Mouse (Mus musculus) MEL (cell line): Measurements from ENCODE around the gene Grik1. TPM values are rescaled to one million over a fixed set of nuclear protein-coding genes. Genes with fewer than 3 reads are reported as not detected.

Experiments used
- DNase-seq: peaks from one replicate; pipeline ENCODE4 v3.0.0; 2011; ENCODE audit warnings: low read depth, low spot score
- H3K27ac ChIP-seq: 2 replicates; pipeline ENCODE4 v1.5.1; 2012; ENCODE audit warnings: low read depth, mild to moderate bottlenecking, control low read depth, low read length, moderate library complexity; ENCODE audit not compliant: control insufficient read depth
- H3K27me3 ChIP-seq, 2 experiments: fragments of 150-350 bp in 1 of 2; sonication (generic) in 1 of 2; 2 replicates each; pipeline ENCODE4 v1.6.1; 2012; ENCODE audit warnings: low read length in 2 of 2, mild to moderate bottlenecking in 2 of 2, improper control_type of control experiment in 1 of 2, moderate library complexity in 1 of 2; ENCODE audit not compliant: insufficient read depth in 2 of 2, control insufficient read depth in 1 of 2
- H3K36me3 ChIP-seq, 2 experiments: 2 replicates each; pipeline ENCODE4 v1.6.1; 2012 to 2014; ENCODE audit warnings: low read length in 2 of 2, improper control_type of control experiment in 1 of 2, inconsistent platforms in 1 of 2, mild to moderate bottlenecking in 1 of 2; ENCODE audit not compliant: insufficient read depth in 2 of 2, control insufficient read depth in 1 of 2
- H3K4me1 ChIP-seq, 2 experiments: fragments of 150-350 bp in 1 of 2; sonication (generic) in 1 of 2; 2 replicates each; pipeline ENCODE4 v1.6.1; 2012; ENCODE audit warnings: low read length in 2 of 2, improper control_type of control experiment in 1 of 2, mild to moderate bottlenecking in 1 of 2; ENCODE audit not compliant: insufficient read depth in 2 of 2, control insufficient read depth in 1 of 2
- H3K4me3 ChIP-seq, 2 experiments: fragments of 150-350 bp in 1 of 2; sonication (generic) in 1 of 2; 2 replicates each; pipeline ENCODE4 v1.5.1; 2012; ENCODE audit warnings: low read depth in 2 of 2, low read length in 2 of 2, mild to moderate bottlenecking in 2 of 2, moderate library complexity in 2 of 2, control low read depth in 1 of 2, improper control_type of control experiment in 1 of 2; ENCODE audit not compliant: control insufficient read depth in 1 of 2, insufficient read depth in 1 of 2
- H3K79me2 ChIP-seq: 2 replicates; pipeline ENCODE4 v1.6.1; 2012; ENCODE audit warnings: mild to moderate bottlenecking, low read length, moderate library complexity; ENCODE audit not compliant: control insufficient read depth, poor library complexity, insufficient read depth
- H3K9ac ChIP-seq: 2 replicates; pipeline ENCODE4 v1.6.1; 2012; ENCODE audit warnings: low read depth, mild to moderate bottlenecking, control low read depth, low read length, moderate library complexity; ENCODE audit not compliant: control insufficient read depth, poor library complexity, severe bottlenecking
- H3K9me3 ChIP-seq: fragments of 150-350 bp; sonication (generic); replicated peaks from 2 replicates; pipeline ENCODE4 v1.6.1; 2012; ENCODE audit warnings: mild to moderate bottlenecking, low read length, improper control_type of control experiment, moderate library complexity; ENCODE audit not compliant: insufficient read depth
- CTCF ChIP-seq, 3 experiments: IDR thresholded peaks in 2 of 3; conservative IDR thresholded peaks in 1 of 3; 2 replicates each; pipeline ENCODE4 v1.5.1; 2011 to 2012; ENCODE audit warnings: low read length in 3 of 3, low read depth in 2 of 3, mild to moderate bottlenecking in 2 of 3, improper control_type of control experiment in 1 of 3, inconsistent platforms in 1 of 3, mixed read lengths in 1 of 3, moderate library complexity in 1 of 3; ENCODE audit not compliant: control insufficient read depth in 1 of 3, insufficient read depth in 1 of 3, poor library complexity in 1 of 3, severe bottlenecking in 1 of 3
- ELF1 ChIP-seq: IDR thresholded peaks from 2 replicates; pipeline ENCODE4 v1.6.1; 2014; ENCODE audit warnings: low read depth, mild to moderate bottlenecking, inconsistent platforms, low read length, improper control_type of control experiment, moderate library complexity
- EP300 ChIP-seq, 2 experiments: IDR thresholded peaks; 2 replicates each; pipeline ENCODE4 v1.6.1; 2011; ENCODE audit warnings: improper control_type of control experiment in 2 of 2, low read length in 2 of 2, low read depth in 1 of 2, mild to moderate bottlenecking in 1 of 2
- JUND ChIP-seq: IDR thresholded peaks from 2 replicates; pipeline ENCODE4 v1.6.1; 2011; ENCODE audit warnings: low read depth, mild to moderate bottlenecking, improper control_type of control experiment, low read length
- KAT2A ChIP-seq: conservative IDR thresholded peaks from 2 replicates; pipeline ENCODE4 v1.6.1; 2012; ENCODE audit warnings: low read depth, low read length, improper control_type of control experiment, inconsistent platforms
- MAX ChIP-seq: IDR thresholded peaks from 2 replicates; pipeline ENCODE4 v1.6.1; 2011; ENCODE audit warnings: low read length, improper control_type of control experiment
- NELFE ChIP-seq: IDR thresholded peaks from 2 replicates; pipeline ENCODE4 v1.6.1; 2011; ENCODE audit warnings: low read depth, low read length, improper control_type of control experiment
- NRF1 ChIP-seq: IDR thresholded peaks from 2 replicates; pipeline ENCODE4 v1.6.1; 2014; ENCODE audit warnings: low read depth, mild to moderate bottlenecking, inconsistent platforms, low read length, improper control_type of control experiment, moderate library complexity; ENCODE audit not compliant: poor library complexity, insufficient read depth, severe bottlenecking
- POLR2A ChIP-seq, 2 experiments: IDR thresholded peaks; 2 replicates each; pipeline ENCODE4 v1.6.1; 2011 to 2012; ENCODE audit warnings: low read length in 2 of 2, mild to moderate bottlenecking in 2 of 2, control low read depth in 1 of 2, improper control_type of control experiment in 1 of 2, low read depth in 1 of 2, moderate library complexity in 1 of 2; ENCODE audit not compliant: control insufficient read depth in 1 of 2, insufficient read depth in 1 of 2, poor library complexity in 1 of 2
- POLR2AphosphoS5 ChIP-seq: IDR thresholded peaks from 2 replicates; pipeline ENCODE4 v1.6.1; 2012; ENCODE audit warnings: low read depth, borderline replicate concordance, mild to moderate bottlenecking, inconsistent platforms, low read length, moderate library complexity, mixed read lengths
- SMC3 ChIP-seq: IDR thresholded peaks from 2 replicates; pipeline ENCODE4 v1.6.1; 2011; ENCODE audit warnings: low read depth, low read length, improper control_type of control experiment
- TCF12 ChIP-seq: IDR thresholded peaks from 2 replicates; pipeline ENCODE4 v1.6.1; 2014; ENCODE audit warnings: low read depth, mild to moderate bottlenecking, inconsistent platforms, low read length, improper control_type of control experiment, moderate library complexity
- UBTF ChIP-seq: IDR thresholded peaks from 2 replicates; pipeline ENCODE4 v1.6.1; 2012; ENCODE audit warnings: low read depth, mild to moderate bottlenecking, inconsistent platforms, low read length, improper control_type of control experiment, moderate library complexity, borderline replicate concordance; ENCODE audit not compliant: insufficient read depth
- USF1 ChIP-seq: IDR thresholded peaks from 2 replicates; pipeline ENCODE4 v1.6.1; 2014; ENCODE audit warnings: low read depth, mild to moderate bottlenecking, inconsistent platforms, low read length, improper control_type of control experiment, moderate library complexity
- ZC3H11A ChIP-seq: IDR thresholded peaks from 2 replicates; pipeline ENCODE4 v1.6.1; 2012; ENCODE audit warnings: low read depth, mild to moderate bottlenecking, inconsistent platforms, low read length, improper control_type of control experiment
- ZMIZ1 ChIP-seq: IDR thresholded peaks from 2 replicates; pipeline ENCODE4 v1.6.1; 2012; ENCODE audit warnings: low read depth, mild to moderate bottlenecking, inconsistent platforms, low read length, improper control_type of control experiment, moderate library complexity
- ZNF384 ChIP-seq: IDR thresholded peaks from 2 replicates; pipeline ENCODE4 v1.6.1; 2012; ENCODE audit warnings: low read depth, mild to moderate bottlenecking, inconsistent platforms, low read length, improper control_type of control experiment
- polyA plus RNA-seq, 2 experiments: library from polyadenylated mRNA; stranded (reverse) in 1 of 2; unstranded in 1 of 2; fragments of >175 nt in 1 of 2; fragments of >200 nt in 1 of 2; gene quantifications; 2 replicates each; pipeline versions ENCODE4 v1.2.1 to v1.2.4; 2012; ENCODE audit warnings: low replicate concordance in 2 of 2, low read depth in 1 of 2; ENCODE audit not compliant: insufficient read length in 2 of 2, insufficient read depth in 1 of 2, missing spikeins in 1 of 2
- total RNA-seq: library from RNA; depleted of rRNA; stranded (reverse); fragments of 300-350 nt; gene quantifications from 2 replicates; pipeline ENCODE4 v1.2.3, GENCODE M21; 2012

Grik1 gene
- total and polyA plus RNA-seq, 3 experiments: not detected

- Histone ChIP-seq H3K27me3 (no peaks in the 10 kb centered on the region), H3K79me2 (no peaks in the 10 kb centered on the region), H3K36me3 (no peaks in the 10 kb centered on the region), H3K27ac (no peak overlapping the region), H3K9ac (no peak overlapping the region), H3K4me3 (no peak overlapping the region), H3K4me1 (no peaks in the 10 kb centered on the region), H3K9me3 (no peaks in the 10 kb centered on the region)
- no peak for TF ChIP-seq ELF1
- no peak for TF ChIP-seq ZMIZ1
- no peak for TF ChIP-seq EP300 (IDR thresholded peaks at IDR 0.05; ENCODE audit: low read depth in 1 of 2, low read length in 2 of 2)
- TF ChIP-seq POLR2AphosphoS5: no peak
- no peak for TF ChIP-seq JUND
- TF ChIP-seq MAX: no peak
- DNase-seq: no peak
Observed at GRCm38 (mm10) chr16:87971911-87972310, 318.2 kb downstream of the Grik1 start.

- no peaks in the 10 kb centered on the region for H3K27me3 ChIP-seq
- no peak overlapping the region for H3K4me3 ChIP-seq
- no peaks in the 10 kb centered on the region for H3K4me1 ChIP-seq
- H3K36me3 ChIP-seq: no peaks in the 10 kb centered on the region
- no peaks in the 10 kb centered on the region for H3K9me3 ChIP-seq
- no peak overlapping the region for H3K27ac ChIP-seq
- no peak overlapping the region for H3K9ac ChIP-seq
- H3K79me2 ChIP-seq: no peaks in the 10 kb centered on the region
- TF ChIP-seq EP300 (IDR thresholded peaks at IDR 0.05; ENCODE audit: low read depth in 1 of 2, low read length in 2 of 2) (no peak), MAX (no peak), POLR2A (IDR thresholded peaks at IDR 0.05; ENCODE audit: control insufficient read depth in 1 of 2, insufficient read depth in 1 of 2, low read depth in 1 of 2, low read length in 2 of 2, poor library complexity in 1 of 2) (no peak), NELFE (no peak), TCF12 (no peak), SMC3 (no peak), CTCF (IDR thresholded peaks at IDR 0.05 in 2 of 3, conservative IDR thresholded peaks at IDR 0.05 in 1 of 3; ENCODE audit: control insufficient read depth in 1 of 3, insufficient read depth in 1 of 3, low read depth in 2 of 3, low read length in 3 of 3, poor library complexity in 1 of 3, severe bottlenecking in 1 of 3) (no peak), USF1 (no peak), POLR2AphosphoS5 (no peak)
- no peak for DNase-seq
Observed at GRCm38 (mm10) chr16:87969936-87970335, 320.1 kb downstream of the Grik1 start.

- DNase-seq: no peak
- Histone ChIP-seq H3K4me3 (no peak overlapping the region), H3K9ac (no peak overlapping the region), H3K27me3 (no peaks in the 10 kb centered on the region), H3K36me3 (no peaks in the 10 kb centered on the region), H3K4me1 (no peaks in the 10 kb centered on the region), H3K27ac (no peak overlapping the region), H3K79me2 (no peaks in the 10 kb centered on the region), H3K9me3 (no peaks in the 10 kb centered on the region)
- TF ChIP-seq KAT2A (no peak), ZNF384 (no peak), ZC3H11A (no peak), NRF1 (no peak), MAX (no peak), UBTF (no peak)
Observed at GRCm38 (mm10) chr16:87961419-87961818, 328.6 kb downstream of the Grik1 start.
